Mouse (Mus musculus): Measurements from ENCODE around the gene Fam19a5. TPM values are rescaled to one million over a fixed set of nuclear protein-coding genes. Genes with fewer than 3 reads are reported as not detected.

Fam19a5 gene
- polyA plus RNA-seq, 1 experiment from 2014 or later = 2.6 TPM

GRCm38 (mm10) chr15:87671929-87672328 lies 127.8 kb downstream of the Fam19a5 start:
- H3K4me3 ChIP-seq (replicated peaks; ENCODE audit: low read length) = no peak overlapping the region
- WGBS = 72% methylated on average over 9 of the region's 9 CpGs

DNA sequence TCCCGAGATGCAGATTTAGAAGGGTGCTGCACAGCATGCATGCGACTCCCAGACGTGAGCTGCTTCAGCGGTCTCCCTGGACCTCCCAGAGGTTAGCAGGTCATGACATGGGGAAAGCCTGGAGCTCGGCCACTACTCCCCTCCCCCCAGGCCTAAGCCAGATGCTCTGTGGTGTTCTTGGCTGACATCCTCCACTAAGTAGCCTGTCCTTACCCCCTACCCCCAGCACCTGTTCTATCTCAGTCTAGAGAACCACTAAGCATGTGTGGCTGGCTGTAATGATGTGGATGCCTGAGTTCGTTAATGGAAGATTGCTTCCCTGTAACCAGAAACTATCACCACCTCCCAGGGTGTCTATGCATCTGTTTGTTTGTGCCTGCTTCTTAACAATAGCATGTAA lies 134.6 kb downstream of the Fam19a5 start:
- no peaks in the 10 kb centered on the region for H3K9me3 ChIP-seq (replicated peaks; ENCODE audit: control insufficient read depth, low read length)
- H3K9ac ChIP-seq (ENCODE audit: low read length) = no peak overlapping the region
- no peak overlapping the region for H3K4me2 ChIP-seq (ENCODE audit: low read depth, low read length)
- H3K4me3 ChIP-seq (replicated peaks; ENCODE audit: low read length) = no peak overlapping the region
- ATAC-seq (ENCODE audit: insufficient read depth, low FRiP score) = no peak
- no peak overlapping the region for H3K27ac ChIP-seq (ENCODE audit: low read length)
- H3K27me3 ChIP-seq (ENCODE audit: control insufficient read depth, insufficient read depth, low read length) = no peaks in the 10 kb centered on the region
- H3K4me1 ChIP-seq (ENCODE audit: control insufficient read depth, insufficient read depth, low read length) = no peaks in the 10 kb centered on the region
- no peaks in the 10 kb centered on the region for H3K36me3 ChIP-seq (ENCODE audit: control insufficient read depth, insufficient read depth, low read length)
- WGBS = 37% methylated on average over 6 of the region's 6 CpGs

More at GRCm38 (mm10) chr15:87671929-87672328, 127.8 kb downstream of the Fam19a5 start:
- Histone ChIP-seq H3K4me2 (ENCODE audit: low read depth, low read length) (no peak overlapping the region), H3K9me3 (replicated peaks; ENCODE audit: control insufficient read depth, low read length) (no peaks in the 10 kb centered on the region), H3K36me3 (ENCODE audit: control insufficient read depth, insufficient read depth, low read length) (no peaks in the 10 kb centered on the region), H3K27ac (ENCODE audit: low read length) (no peak overlapping the region), H3K4me1 (ENCODE audit: control insufficient read depth, insufficient read depth, low read length) (no peaks in the 10 kb centered on the region), H3K27me3 (ENCODE audit: control insufficient read depth, insufficient read depth, low read length) (no peaks in the 10 kb centered on the region), H3K9ac (ENCODE audit: low read length) (no peak overlapping the region)
- ATAC-seq (ENCODE audit: insufficient read depth, low FRiP score) = no peak

DNA sequence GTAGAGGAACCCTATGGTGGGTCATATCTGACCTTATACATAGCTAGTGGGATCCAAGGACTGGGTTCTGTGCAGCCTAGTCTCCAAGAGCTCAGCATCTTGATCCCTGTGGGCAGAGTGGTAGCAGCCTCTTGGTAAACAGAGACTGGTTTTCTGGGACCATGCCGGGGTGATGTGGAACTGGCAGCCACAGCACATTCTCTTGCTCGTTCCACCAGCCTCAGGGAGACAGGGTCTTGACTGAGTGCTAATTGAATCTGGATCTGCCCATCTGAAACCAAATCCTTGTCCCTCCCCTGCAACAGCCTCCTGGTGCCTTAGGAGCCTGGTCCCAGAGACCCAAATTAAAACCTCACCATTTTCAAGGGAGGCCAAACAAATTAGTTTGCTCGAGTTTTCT lies 138.3 kb downstream of the Fam19a5 start:
- H3K4me1 ChIP-seq (ENCODE audit: control insufficient read depth, insufficient read depth, low read length) = no peaks in the 10 kb centered on the region
- no peaks in the 10 kb centered on the region for H3K27me3 ChIP-seq (ENCODE audit: control insufficient read depth, insufficient read depth, low read length)
- 63% methylated on average over 3 of the region's 3 CpGs for WGBS
- no peaks in the 10 kb centered on the region for H3K36me3 ChIP-seq (ENCODE audit: control insufficient read depth, insufficient read depth, low read length)
- H3K9ac ChIP-seq (ENCODE audit: low read length) = no peak overlapping the region
- no peaks in the 10 kb centered on the region for H3K9me3 ChIP-seq (replicated peaks; ENCODE audit: control insufficient read depth, low read length)
- ATAC-seq (ENCODE audit: insufficient read depth, low FRiP score) = no peak
- H3K4me2 ChIP-seq (ENCODE audit: low read depth, low read length) = no peak overlapping the region
- no peak overlapping the region for H3K4me3 ChIP-seq (replicated peaks; ENCODE audit: low read length)
- H3K27ac ChIP-seq (ENCODE audit: low read length) = no peak overlapping the region

DNA sequence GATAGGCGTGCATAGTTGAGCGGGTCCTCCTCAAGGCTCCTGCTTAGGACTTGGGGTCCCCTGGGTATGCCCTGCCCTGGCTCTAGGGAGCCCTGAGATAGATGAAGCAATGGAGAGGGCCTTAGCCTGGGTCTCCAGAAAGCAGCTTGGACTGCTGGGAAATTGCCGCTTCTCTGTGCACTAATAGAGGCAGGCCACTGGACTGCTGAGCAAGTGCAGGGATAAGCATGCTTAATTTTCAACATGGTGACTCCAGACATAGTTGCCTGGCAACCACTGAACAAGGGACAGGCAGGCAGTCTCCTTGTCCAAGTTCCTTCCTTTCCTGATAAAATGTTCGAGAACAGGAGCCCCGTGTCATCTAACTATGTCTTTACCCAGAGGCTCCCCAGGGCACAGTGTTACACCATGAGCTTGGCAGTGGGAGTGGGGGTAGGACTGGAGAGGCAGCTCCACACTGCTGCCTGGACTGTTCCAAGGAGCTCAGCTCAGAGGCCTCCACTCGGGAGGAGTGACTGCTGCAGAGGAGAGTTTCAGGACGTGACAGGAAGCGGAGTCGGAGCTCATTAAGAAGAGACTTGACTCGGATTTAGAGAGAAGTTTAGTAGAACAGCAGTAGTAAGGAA lies 142.4 kb downstream of the Fam19a5 start:
- no peaks in the 10 kb centered on the region for H3K9me3 ChIP-seq (replicated peaks; ENCODE audit: control insufficient read depth, low read length)
- no peaks in the 10 kb centered on the region for H3K4me1 ChIP-seq (ENCODE audit: control insufficient read depth, insufficient read depth, low read length)
- H3K4me3 ChIP-seq (replicated peaks; ENCODE audit: low read length) = no peak overlapping the region
- 63% methylated on average over 10 of the region's 10 CpGs for WGBS
- no peak overlapping the region for H3K4me2 ChIP-seq (ENCODE audit: low read depth, low read length)
- no peak overlapping the region for H3K27ac ChIP-seq (ENCODE audit: low read length)
- H3K36me3 ChIP-seq (ENCODE audit: control insufficient read depth, insufficient read depth, low read length) = no peaks in the 10 kb centered on the region
- no peaks in the 10 kb centered on the region for H3K27me3 ChIP-seq (ENCODE audit: control insufficient read depth, insufficient read depth, low read length)
- no peak overlapping the region for H3K9ac ChIP-seq (ENCODE audit: low read length)
- ATAC-seq (ENCODE audit: insufficient read depth, low FRiP score) = no peak

GRCm38 (mm10) chr15:87691271-87691955 lies 147.3 kb downstream of the Fam19a5 start:
- no peaks in the 10 kb centered on the region for H3K4me1 ChIP-seq (ENCODE audit: control insufficient read depth, insufficient read depth, low read length)
- H3K27ac ChIP-seq (ENCODE audit: low read length) = no peak overlapping the region
- no peaks in the 10 kb centered on the region for H3K9me3 ChIP-seq (replicated peaks; ENCODE audit: control insufficient read depth, low read length)
- no peak for ATAC-seq (ENCODE audit: insufficient read depth, low FRiP score)
- no peaks in the 10 kb centered on the region for H3K27me3 ChIP-seq (ENCODE audit: control insufficient read depth, insufficient read depth, low read length)
- H3K9ac ChIP-seq (ENCODE audit: low read length) = no peak overlapping the region
- H3K36me3 ChIP-seq (ENCODE audit: control insufficient read depth, insufficient read depth, low read length) = no peaks in the 10 kb centered on the region
- H3K4me2 ChIP-seq (ENCODE audit: low read depth, low read length) = no peak overlapping the region
- no peak overlapping the region for H3K4me3 ChIP-seq (replicated peaks; ENCODE audit: low read length)
- WGBS = 88% methylated on average over 15 of the region's 15 CpGs

- no peak overlapping the region for H3K4me3 ChIP-seq (replicated peaks; ENCODE audit: low read length)
- no peaks in the 10 kb centered on the region for H3K4me1 ChIP-seq (ENCODE audit: control insufficient read depth, insufficient read depth, low read length)
- 83% methylated on average over 4 of the region's 4 CpGs for WGBS
- H3K9me3 ChIP-seq (replicated peaks; ENCODE audit: control insufficient read depth, low read length) = no peaks in the 10 kb centered on the region
- H3K27me3 ChIP-seq (ENCODE audit: control insufficient read depth, insufficient read depth, low read length) = no peaks in the 10 kb centered on the region
- H3K9ac ChIP-seq (ENCODE audit: low read length) = no peak overlapping the region
- no peaks in the 10 kb centered on the region for H3K36me3 ChIP-seq (ENCODE audit: control insufficient read depth, insufficient read depth, low read length)
- no peak overlapping the region for H3K4me2 ChIP-seq (ENCODE audit: low read depth, low read length)
- no peak overlapping the region for H3K27ac ChIP-seq (ENCODE audit: low read length)
- ATAC-seq (ENCODE audit: insufficient read depth, low FRiP score) = no peak
Measured at GRCm38 (mm10) chr15:87691958-87692357, 147.9 kb downstream of the Fam19a5 start.

DNA sequence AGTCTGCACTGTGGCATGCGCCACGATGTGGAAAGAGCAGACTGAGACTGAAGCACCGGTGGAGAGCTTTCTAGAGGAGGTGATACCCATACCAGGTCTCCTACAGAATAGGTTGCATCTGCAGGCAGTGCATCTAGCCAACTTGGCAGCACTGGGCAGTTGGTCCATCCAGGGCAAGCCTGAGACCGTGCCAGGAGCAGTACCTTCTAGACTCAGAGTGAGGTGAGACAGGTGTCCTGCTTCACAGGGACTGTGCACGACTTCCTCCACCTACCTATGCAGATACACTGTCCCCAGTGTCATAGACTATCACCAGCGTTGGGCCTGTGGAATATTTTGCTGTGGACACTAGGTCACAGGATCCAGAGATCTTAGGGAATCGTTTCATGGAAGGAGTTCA lies 148.3 kb downstream of the Fam19a5 start:
- no peak overlapping the region for H3K27ac ChIP-seq (ENCODE audit: low read length)
- 90% methylated on average over 7 of the region's 7 CpGs for WGBS
- no peak for ATAC-seq (ENCODE audit: insufficient read depth, low FRiP score)

DNA sequence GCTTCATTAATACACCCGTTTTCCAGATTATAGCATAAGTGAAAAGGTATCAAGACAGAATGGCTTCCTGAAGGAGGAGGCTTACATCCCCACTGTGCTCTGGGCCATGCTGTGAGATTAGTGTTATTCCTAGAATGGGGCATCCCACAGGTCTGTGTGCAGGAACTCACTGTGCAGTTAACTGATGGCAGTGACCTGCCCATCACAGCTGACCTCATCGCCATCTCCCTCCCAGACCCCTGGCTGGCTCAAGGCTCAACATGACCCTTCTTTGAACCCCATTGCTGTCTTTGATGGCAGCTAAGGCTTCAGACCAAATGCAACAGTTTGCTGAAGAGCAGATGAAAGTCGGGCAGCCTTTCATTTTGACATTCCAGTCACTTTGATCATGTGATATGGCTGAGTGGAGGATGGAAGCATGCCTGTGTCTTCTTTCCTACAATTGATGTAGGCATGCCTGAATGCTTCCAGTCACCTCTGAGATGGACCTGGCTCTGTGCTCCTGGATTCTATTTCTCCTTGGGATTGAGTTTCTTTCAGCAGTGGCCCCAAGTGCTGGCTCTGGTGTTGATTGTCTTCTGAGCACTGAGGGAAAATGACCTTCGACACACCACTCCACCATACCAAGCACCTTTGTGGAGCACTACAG lies 148.9 kb downstream of the Fam19a5 start:
- H3K36me3 ChIP-seq (ENCODE audit: control insufficient read depth, insufficient read depth, low read length) = no peaks in the 10 kb centered on the region
- no peak for ATAC-seq (ENCODE audit: insufficient read depth, low FRiP score)
- H3K4me3 ChIP-seq (replicated peaks; ENCODE audit: low read length) = no peak overlapping the region
- H3K9ac ChIP-seq (ENCODE audit: low read length) = no peak overlapping the region
- no peak overlapping the region for H3K27ac ChIP-seq (ENCODE audit: low read length)
- no peaks in the 10 kb centered on the region for H3K4me1 ChIP-seq (ENCODE audit: control insufficient read depth, insufficient read depth, low read length)
- no peaks in the 10 kb centered on the region for H3K9me3 ChIP-seq (replicated peaks; ENCODE audit: control insufficient read depth, low read length)
- 63% methylated on average over 4 of the region's 4 CpGs for WGBS
- no peaks in the 10 kb centered on the region for H3K27me3 ChIP-seq (ENCODE audit: control insufficient read depth, insufficient read depth, low read length)
- no peak overlapping the region for H3K4me2 ChIP-seq (ENCODE audit: low read depth, low read length)

More for the DNA sequence above, 148.3 kb downstream of the Fam19a5 start:
- no peak overlapping the region for H3K4me2 ChIP-seq (ENCODE audit: low read depth, low read length)
- no peaks in the 10 kb centered on the region for H3K36me3 ChIP-seq (ENCODE audit: control insufficient read depth, insufficient read depth, low read length)
- H3K9ac ChIP-seq (ENCODE audit: low read length) = no peak overlapping the region
- no peaks in the 10 kb centered on the region for H3K27me3 ChIP-seq (ENCODE audit: control insufficient read depth, insufficient read depth, low read length)
- no peak overlapping the region for H3K4me3 ChIP-seq (replicated peaks; ENCODE audit: low read length)
- no peaks in the 10 kb centered on the region for H3K4me1 ChIP-seq (ENCODE audit: control insufficient read depth, insufficient read depth, low read length)
- no peaks in the 10 kb centered on the region for H3K9me3 ChIP-seq (replicated peaks; ENCODE audit: control insufficient read depth, low read length)

DNA sequence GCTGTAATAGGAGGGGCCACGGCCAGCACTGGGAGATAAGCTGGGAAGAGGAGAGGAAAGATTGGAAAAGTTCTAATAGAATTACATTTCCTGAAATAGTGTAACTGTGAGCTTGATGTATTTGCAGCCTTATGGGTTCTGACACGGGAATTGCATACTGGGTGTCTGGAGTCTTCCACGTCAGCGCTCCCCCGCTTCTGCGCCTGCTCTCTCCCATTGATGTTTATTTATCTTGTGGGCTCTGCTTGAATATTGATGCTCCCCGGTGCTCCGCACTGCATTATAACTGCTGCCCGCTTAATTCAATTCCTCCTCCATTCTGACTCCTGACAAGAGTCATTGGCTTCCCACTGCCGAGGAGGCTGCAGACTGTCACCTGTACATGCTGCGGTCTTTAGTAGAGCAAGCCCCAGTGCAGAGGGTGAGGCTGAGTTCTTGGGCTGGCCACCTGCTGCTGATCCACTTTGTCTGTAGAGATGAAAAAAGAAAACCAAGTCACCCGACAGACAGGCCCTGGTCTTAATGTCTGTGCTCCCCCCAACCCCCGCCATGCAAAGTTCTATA lies 153.4 kb downstream of the Fam19a5 start:
- H3K4me3 ChIP-seq (replicated peaks; ENCODE audit: low read length) = no peak overlapping the region
- no peaks in the 10 kb centered on the region for H3K27me3 ChIP-seq (ENCODE audit: control insufficient read depth, insufficient read depth, low read length)
- no peaks in the 10 kb centered on the region for H3K9me3 ChIP-seq (replicated peaks; ENCODE audit: control insufficient read depth, low read length)
- no peaks in the 10 kb centered on the region for H3K36me3 ChIP-seq (ENCODE audit: control insufficient read depth, insufficient read depth, low read length)
- no peak for ATAC-seq (ENCODE audit: insufficient read depth, low FRiP score)
- H3K27ac ChIP-seq (ENCODE audit: low read length) = no peak overlapping the region
- 63% methylated on average over 13 of the region's 13 CpGs for WGBS
- H3K4me2 ChIP-seq (ENCODE audit: low read depth, low read length) = no peak overlapping the region
- no peaks in the 10 kb centered on the region for H3K4me1 ChIP-seq (ENCODE audit: control insufficient read depth, insufficient read depth, low read length)
- H3K9ac ChIP-seq (ENCODE audit: low read length) = no peak overlapping the region
